Mouse (Mus musculus): Measurements from ENCODE around the gene Dolpp1.

GRCm38 (mm10) chr2:30437791-30438190 lies 45.7 kb downstream of the Dolpp1 start:
- TF ChIP-seq CTCF (IDR thresholded peaks at IDR 0.05) (no peak), EP300 (IDR thresholded peaks at IDR 0.05) (no peak)

Measured in lung, postnatal 0 days (tissue).